Mouse (Mus musculus) CH12.LX (cell line): ENCODE measurements around the gene Phyh. TPM values are rescaled to one million over a fixed set of nuclear protein-coding genes. Genes with fewer than 3 reads are reported as not detected.

Experiments
- DNase-seq: peaks from one replicate; pipeline ENCODE4 v3.0.0-alpha.2; 2013; ENCODE audit errors: extremely low read depth
- H3K27ac ChIP-seq: 2 replicates; pipeline ENCODE4 v1.5.1; 2012; ENCODE audit warnings: low read depth, mild to moderate bottlenecking, control low read depth, moderate library complexity; ENCODE audit not compliant: insufficient read depth
- H3K27me3 ChIP-seq: replicated peaks from 2 replicates; pipeline ENCODE3; 2012; ENCODE audit warnings: inconsistent platforms
- H3K36me3 ChIP-seq, 2 experiments: replicated peaks in 1 of 2; 2 replicates each; pipeline versions ENCODE3 to v1.6.1; 2012; ENCODE audit warnings: inconsistent platforms in 1 of 2, low read length in 1 of 2, mild to moderate bottlenecking in 1 of 2, mixed read lengths in 1 of 2, moderate library complexity in 1 of 2; ENCODE audit not compliant: control insufficient read depth in 1 of 2, insufficient read depth in 1 of 2
- H3K4me1 ChIP-seq, 2 experiments: 2 replicates each; pipeline ENCODE4 v1.6.1; 2012; ENCODE audit warnings: inconsistent platforms in 1 of 2, moderate library complexity in 1 of 2; ENCODE audit not compliant: insufficient read depth in 2 of 2, control insufficient read depth in 1 of 2
- H3K4me2 ChIP-seq: 2 replicates; pipeline ENCODE4 v1.6.1; 2012; ENCODE audit warnings: low read depth, mild to moderate bottlenecking, control low read depth; ENCODE audit not compliant: poor library complexity, insufficient read depth, severe bottlenecking
- H3K4me3 ChIP-seq, 3 experiments: fragments of 150-350 bp in 1 of 3; sonication (generic) in 1 of 3; replicated peaks in 1 of 3; 2 replicates each; pipeline versions ENCODE3 to v1.5.1; 2011 to 2012; ENCODE audit warnings: low read depth in 2 of 3, low read length in 2 of 3, mild to moderate bottlenecking in 2 of 3, moderate library complexity in 2 of 3, control low read depth in 1 of 3, improper control_type of control experiment in 1 of 3, inconsistent platforms in 1 of 3, mixed read lengths in 1 of 3; ENCODE audit not compliant: poor library complexity in 1 of 3
- H3K79me2 ChIP-seq: replicated peaks from 2 replicates; pipeline ENCODE4 v1.6.1; 2012; ENCODE audit warnings: mild to moderate bottlenecking, moderate library complexity; ENCODE audit not compliant: control insufficient read depth, poor library complexity, insufficient read depth, severe bottlenecking; ENCODE audit errors: extremely low read depth
- H3K9ac ChIP-seq: 2 replicates; pipeline ENCODE4 v1.6.1; 2012; ENCODE audit warnings: low read depth, mild to moderate bottlenecking, control low read depth, moderate library complexity; ENCODE audit not compliant: insufficient read depth
- H3K9me3 ChIP-seq: replicated peaks from 2 replicates; pipeline ENCODE3; 2012; ENCODE audit warnings: low read length, inconsistent platforms, mixed read lengths
- CHD1 ChIP-seq: IDR thresholded peaks from 2 replicates; pipeline ENCODE4 v1.6.1; 2012; ENCODE audit warnings: low read depth, low read length, improper control_type of control experiment, inconsistent platforms
- CHD2 ChIP-seq: IDR thresholded peaks from 2 replicates; pipeline ENCODE4 v1.6.1; 2011; ENCODE audit warnings: low read length, improper control_type of control experiment
- ELF1 ChIP-seq: IDR thresholded peaks from 2 replicates; pipeline ENCODE4 v1.6.1; 2014; ENCODE audit warnings: low read depth, mild to moderate bottlenecking, inconsistent platforms, low read length, improper control_type of control experiment
- EP300 ChIP-seq: IDR thresholded peaks from 2 replicates; pipeline ENCODE4 v1.6.1; 2011; ENCODE audit warnings: low read length, improper control_type of control experiment
- HCFC1 ChIP-seq: IDR thresholded peaks from 2 replicates; pipeline ENCODE4 v1.6.1; 2012; ENCODE audit warnings: low read depth, mild to moderate bottlenecking, inconsistent platforms, low read length, improper control_type of control experiment
- IRF4 ChIP-seq: IDR thresholded peaks from 2 replicates; pipeline ENCODE4 v1.6.1; 2014; ENCODE audit warnings: low read depth, mild to moderate bottlenecking, inconsistent platforms, low read length, improper control_type of control experiment
- JUND ChIP-seq: conservative IDR thresholded peaks from 2 replicates; pipeline ENCODE4 v1.6.1; 2011; ENCODE audit warnings: low read depth, low read length, improper control_type of control experiment
- KAT2A ChIP-seq: IDR thresholded peaks from 2 replicates; pipeline ENCODE4 v1.6.1; 2012; ENCODE audit warnings: low read length, improper control_type of control experiment, inconsistent platforms; ENCODE audit not compliant: insufficient replicate concordance
- MAX ChIP-seq: IDR thresholded peaks from 2 replicates; pipeline ENCODE4 v1.6.1; 2011; ENCODE audit warnings: low read length, improper control_type of control experiment
- MXI1 ChIP-seq: IDR thresholded peaks from 2 replicates; pipeline ENCODE4 v1.6.1; 2011; ENCODE audit warnings: mild to moderate bottlenecking, low read depth, low read length, improper control_type of control experiment
- MYC ChIP-seq: IDR thresholded peaks from 2 replicates; pipeline ENCODE4 v1.6.1; 2011; ENCODE audit warnings: low read depth, mild to moderate bottlenecking, improper control_type of control experiment, low read length
- NRF1 ChIP-seq: IDR thresholded peaks from 2 replicates; pipeline ENCODE4 v1.6.1; 2014; ENCODE audit warnings: low read depth, mild to moderate bottlenecking, inconsistent platforms, low read length, improper control_type of control experiment, moderate library complexity
- POLR2A ChIP-seq: IDR thresholded peaks from 2 replicates; pipeline ENCODE4 v1.6.1; 2011; ENCODE audit warnings: low read depth, mild to moderate bottlenecking, improper control_type of control experiment, low read length
- RAD21 ChIP-seq: IDR thresholded peaks from 2 replicates; pipeline ENCODE4 v1.6.1; 2011; ENCODE audit warnings: low read depth, mild to moderate bottlenecking, low read length, improper control_type of control experiment, moderate library complexity
- RCOR1 ChIP-seq: conservative IDR thresholded peaks from 2 replicates; pipeline ENCODE4 v1.6.1; 2012; ENCODE audit warnings: low read depth, mild to moderate bottlenecking, inconsistent platforms, low read length, improper control_type of control experiment
- SIN3A ChIP-seq: IDR thresholded peaks from 2 replicates; pipeline ENCODE4 v1.6.1; 2012; ENCODE audit warnings: low read length, improper control_type of control experiment, inconsistent platforms
- TCF12 ChIP-seq: IDR thresholded peaks from 2 replicates; pipeline ENCODE4 v1.6.1; 2014; ENCODE audit warnings: low read depth, mild to moderate bottlenecking, inconsistent platforms, low read length, improper control_type of control experiment
- ZNF384 ChIP-seq: IDR thresholded peaks from 2 replicates; pipeline ENCODE4 v1.6.1; 2012; ENCODE audit warnings: low read depth, low read length, improper control_type of control experiment, inconsistent platforms
- dilution Hi-C: fragments of 300-500 bp; cut with MboI; formaldehyde crosslinking; loops from 2 replicates; pipeline ENCODE4 v1.14.3; 2020; ENCODE audit warnings: low sequenced_read_pairs; ENCODE audit not compliant: extremely low pct_unique_long_range_greater_than_20kb, extremely low pct_ligation_motif_present
- in situ Hi-C: fragments of 300-500 bp; cut with MboI; formaldehyde crosslinking; loops from 3 replicates; pipeline ENCODE4 v1.14.3; 2019; ENCODE audit warnings: low sequenced_read_pairs, low pct_ligation_motif_present, low pct_unique_long_range_greater_than_20kb, mixed read lengths
- polyA plus RNA-seq: library from polyadenylated mRNA; unstranded; fragments of >175 nt; gene quantifications from 2 replicates; pipeline ENCODE4 v1.2.1, GENCODE M21; 2012; ENCODE audit warnings: low read depth; ENCODE audit not compliant: insufficient read length
- total RNA-seq, 2 experiments: library from RNA; depleted of rRNA; stranded (reverse); fragments of 300-350 nt in 1 of 2; fragments of >200 nt in 1 of 2; gene quantifications; 2 replicates each; pipeline ENCODE4 v1.2.3; 2012 to 2014

Phyh gene
- total and polyA plus RNA-seq, 3 experiments = 12.5 to 24.2 (median 17.2) TPM

GRCm38 (mm10) chr2:4880737-4881349 is 38.0 kb upstream of the Phyh start:
- in situ Hi-C loops (no loop called here), dilution Hi-C loops (no loop called here)
- H3K4me2 ChIP-seq = peak overlapping the region; percentile 95
- H3K9ac ChIP-seq = peak overlapping the region; percentile 87
- H3K27ac ChIP-seq = no peak overlapping the region
- peaks cover 33% of the 10 kb centered on the region for H3K79me2 ChIP-seq
- H3K36me3 ChIP-seq = peaks cover 4 to 14% of the 10 kb centered on the region in 2 experiments
- no peaks in the 10 kb centered on the region for H3K9me3 ChIP-seq
- DNase-seq = peak; percentile 11
- peaks cover 4 to 17% of the 10 kb centered on the region in 2 experiments; a peak in 3 of 4 replicates for H3K4me1 ChIP-seq
- peak; percentile 62 for TF ChIP-seq SIN3A
- no peak for TF ChIP-seq CHD1
- no peak for TF ChIP-seq POLR2A
- TF ChIP-seq MYC = no peak
- peak; percentile 24; the same call in 1 of the 2 replicates for TF ChIP-seq MAX
- TF ChIP-seq CHD2 = peak; percentile 84
- TF ChIP-seq ZNF384 = 0 out of 2 replicates have a peak, but pooled peaks have one; percentile 26
- no peak for TF ChIP-seq RAD21
- TF ChIP-seq EP300 = 0 out of 2 replicates have a peak, but pooled peaks have one; percentile 21
- no peak for TF ChIP-seq IRF4
- TF ChIP-seq NRF1 = no peak
- H3K4me3 ChIP-seq = peak overlapping the region; percentile 48 to 93 (median 88)
- H3K27me3 ChIP-seq = no peaks in the 10 kb centered on the region

GRCm38 (mm10) chr2:4881350-4882248 is 37.2 kb upstream of the Phyh start, which contains the start of gene Sephs1:
TSS of gene Sephs1 (plus strand) at chr2:4881564.
- Histone ChIP-seq H3K4me3 (peak within 1 kb of the TSS; percentile 88 to 93 (median 93)), H3K4me1 (peaks cover 4 to 17% of the 10 kb centered on the region in 2 experiments; a peak in 3 of 4 replicates), H3K9me3 (no peaks in the 10 kb centered on the region), H3K4me2 (peak within 1 kb of the TSS; percentile 95), H3K27me3 (no peaks in the 10 kb centered on the region), H3K9ac (peak within 1 kb of the TSS; percentile 87), H3K36me3 (peaks cover 12 to 21% of the 10 kb centered on the region in 2 experiments), H3K27ac (peak within 1 kb of the TSS; percentile 57), H3K79me2 (peaks cover 41% of the 10 kb centered on the region)
- in situ Hi-C loops (no loop called here), dilution Hi-C loops (no loop called here)
- DNase-seq = peak; percentile 53
- TF ChIP-seq RCOR1 (no peak), ZNF384 (peak; percentile 88), POLR2A (peak; percentile 47; the same call in 1 of the 2 replicates), TCF12 (peak; percentile 52; the same call in 1 of the 2 replicates), JUND (no peak), HCFC1 (peak; percentile 55), CHD2 (peak; percentile 24; the same call in 1 of the 2 replicates), KAT2A (0 out of 2 replicates have a peak, but pooled peaks have one; percentile 11), ELF1 (0 out of 2 replicates have a peak, but pooled peaks have one; percentile 20), RAD21 (no peak), NRF1 (peak; percentile 69), MXI1 (peak; percentile 26; the same call in 1 of the 2 replicates)
